Mouse (Mus musculus) brain, embryonic 14.5 days (tissue): Measurements from ENCODE around the gene Bicc1. TPM values are rescaled to one million over a fixed set of nuclear protein-coding genes. Genes with fewer than 3 reads are reported as not detected.

ENCODE experiments used
- DNase-seq: peaks from one replicate; pipeline ENCODE4 v3.0.0-alpha.2; 2011; ENCODE audit warnings: low read depth
- CTCF ChIP-seq: fragments of 200-500 bp; IDR thresholded peaks from 2 replicates; pipeline ENCODE4 v1.5.1; 2012; ENCODE audit warnings: inconsistent platforms, mild to moderate bottlenecking, moderate library complexity, borderline replicate concordance; ENCODE audit not compliant: insufficient read depth, insufficient read length; ENCODE audit errors: extremely low read depth
- POLR2A ChIP-seq: fragments of 200-500 bp; IDR thresholded peaks from 2 replicates; pipeline ENCODE4 v1.6.1; 2012; ENCODE audit warnings: mild to moderate bottlenecking, inconsistent platforms, borderline replicate concordance; ENCODE audit not compliant: poor library complexity, insufficient read depth, insufficient read length, severe bottlenecking; ENCODE audit errors: extremely low read depth
- polyA plus RNA-seq: library from polyadenylated mRNA; depleted of rRNA; stranded (reverse); fragments of >200 nt; gene quantifications from 2 replicates; pipeline ENCODE4 v1.2.3, GENCODE M21; 2012

Gene Bicc1
- polyA plus RNA-seq, 1 experiment, result 6.9 TPM

GRCm38 (mm10) chr10:70945076-70945475 is 214.4 kb downstream of the Bicc1 start:
- DNase-seq, result peak; percentile 56

GRCm38 (mm10) chr10:70941623-70942022 is 217.9 kb downstream of the Bicc1 start:
- TF ChIP-seq POLR2A (no peak), CTCF (no peak)
- DNase-seq, result no peak

More at GRCm38 (mm10) chr10:70945076-70945475, 214.4 kb downstream of the Bicc1 start:
- TF ChIP-seq CTCF, result no peak

GRCm38 (mm10) chr10:70939751-70940150 is 219.7 kb downstream of the Bicc1 start:
- DNase-seq, result no peak

GRCm38 (mm10) chr10:70937450-70937849 is 222.1 kb downstream of the Bicc1 start:
- TF ChIP-seq CTCF (no peak), POLR2A (no peak)
- DNase-seq, result no peak

More at GRCm38 (mm10) chr10:70939751-70940150, 219.7 kb downstream of the Bicc1 start:
- TF ChIP-seq CTCF (no peak), POLR2A (no peak)

- DNase-seq, result no peak
- no peak for TF ChIP-seq CTCF
- TF ChIP-seq POLR2A, result no peak
Measured at GRCm38 (mm10) chr10:70936008-70936407, 223.5 kb downstream of the Bicc1 start.

GRCm38 (mm10) chr10:70926126-70926525 is 233.4 kb downstream of the Bicc1 start:
- DNase-seq, result no peak
- TF ChIP-seq POLR2A, result no peak
- TF ChIP-seq CTCF, result no peak

GRCm38 (mm10) chr10:70924348-70924747 is 235.2 kb downstream of the Bicc1 start:
- DNase-seq, result peak; percentile 37

GRCm38 (mm10) chr10:70923936-70924335 is 235.6 kb downstream of the Bicc1 start:
- TF ChIP-seq CTCF (no peak), POLR2A (no peak)
- no peak for DNase-seq

More at GRCm38 (mm10) chr10:70924348-70924747, 235.2 kb downstream of the Bicc1 start:
- TF ChIP-seq POLR2A (no peak), CTCF (no peak)

GRCm38 (mm10) chr10:70921481-70921880 is 238.0 kb downstream of the Bicc1 start:
- no peak for DNase-seq

GRCm38 (mm10) chr10:70919851-70920250 is 239.6 kb downstream of the Bicc1 start:
- DNase-seq, result no peak
- TF ChIP-seq POLR2A (no peak), CTCF (no peak)

More at GRCm38 (mm10) chr10:70921481-70921880, 238.0 kb downstream of the Bicc1 start:
- no peak for TF ChIP-seq POLR2A
- TF ChIP-seq CTCF, result no peak

GRCm38 (mm10) chr10:70919031-70919663 is 240.4 kb downstream of the Bicc1 start:
- TF ChIP-seq CTCF (no peak), POLR2A (no peak)
- no peak for DNase-seq

- TF ChIP-seq CTCF, result peak; percentile 49; the same call in 1 of the 2 replicates
- TF ChIP-seq POLR2A, result no peak
- no peak for DNase-seq
Measured at GRCm38 (mm10) chr10:70916697-70917096, 242.8 kb downstream of the Bicc1 start.
